Mouse (Mus musculus) bone marrow, adult 2 months (tissue): ENCODE measurements around the gene Rab6b.

Source experiments
- CTCF ChIP-seq: fragments of 200-500 bp; IDR thresholded peaks from 2 replicates; pipeline ENCODE4 v1.5.1; 2011; ENCODE audit warnings: low read length, control low read depth; ENCODE audit not compliant: control insufficient read depth, insufficient read depth
- POLR2A ChIP-seq: fragments of 200-500 bp; IDR thresholded peaks from 2 replicates; pipeline ENCODE4 v1.6.1; 2011; ENCODE audit warnings: low read depth, mild to moderate bottlenecking, control low read depth, low read length, borderline replicate concordance; ENCODE audit not compliant: control insufficient read depth

- TF ChIP-seq CTCF (no peak), POLR2A (no peak)
These were observed 34.7 kb downstream of the Rab6b start for GRCm38 (mm10) chr9:103146257-103146656.
